Mouse (Mus musculus) spleen, adult 2 months (tissue): Measurements from ENCODE around the gene Rere.

Experiments used
- CTCF ChIP-seq: fragments of 200-500 bp; IDR thresholded peaks from 2 replicates; pipeline ENCODE4 v1.5.1; 2011; ENCODE audit warnings: mild to moderate bottlenecking, inconsistent platforms; ENCODE audit not compliant: insufficient read depth, insufficient read length, insufficient replicate concordance; ENCODE audit errors: extremely low read depth
- POLR2A ChIP-seq: fragments of 200-500 bp; IDR thresholded peaks from 2 replicates; pipeline ENCODE4 v1.6.1; 2011; ENCODE audit warnings: low read depth, low read length, inconsistent platforms

DNA sequence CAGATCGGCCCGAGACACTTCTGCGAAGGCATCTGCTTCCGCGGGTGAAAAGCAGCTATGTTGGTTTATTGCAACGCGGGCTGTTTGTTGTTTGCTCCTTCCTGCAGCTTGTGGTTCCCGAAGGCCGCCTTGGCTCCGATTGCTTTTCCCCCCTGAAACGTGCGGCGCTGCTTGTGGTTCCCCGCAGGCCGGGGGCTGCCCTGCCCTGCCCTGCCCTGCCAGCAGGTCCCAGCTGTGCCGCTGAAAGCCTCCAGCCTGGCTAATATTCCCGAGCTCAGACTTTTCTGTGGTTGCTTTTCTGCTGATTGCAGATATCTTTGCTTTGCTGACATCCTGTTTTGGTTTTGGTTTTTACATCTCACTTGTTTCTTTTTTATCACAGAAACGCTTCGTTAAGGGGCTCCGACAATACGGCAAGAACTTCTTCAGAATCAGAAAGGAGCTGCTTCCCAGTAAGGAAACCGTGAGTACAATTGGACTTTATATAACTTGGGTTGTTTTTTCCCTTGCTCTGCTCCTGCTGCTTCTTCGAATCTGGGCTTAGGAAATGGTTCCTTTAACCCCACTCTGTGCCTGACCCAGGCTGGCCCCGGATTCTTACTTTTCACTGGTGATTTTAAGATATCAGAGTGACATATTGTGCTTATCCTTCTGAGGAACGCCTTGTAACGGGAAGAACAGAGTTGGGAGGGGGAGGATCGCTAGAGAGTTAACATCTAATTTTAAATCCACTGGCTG, 288.6 kb downstream of the Rere start:
- no peak for TF ChIP-seq CTCF
- TF ChIP-seq POLR2A: no peak
